Mouse (Mus musculus): ENCODE measurements at regions not wholly inside any gene's neighbourhood (a gene's known extent, or its start where the extent isn't known, plus 50 kb on each side); places are given as distances from the start of the nearest gene placed in this dataset.

DNA sequence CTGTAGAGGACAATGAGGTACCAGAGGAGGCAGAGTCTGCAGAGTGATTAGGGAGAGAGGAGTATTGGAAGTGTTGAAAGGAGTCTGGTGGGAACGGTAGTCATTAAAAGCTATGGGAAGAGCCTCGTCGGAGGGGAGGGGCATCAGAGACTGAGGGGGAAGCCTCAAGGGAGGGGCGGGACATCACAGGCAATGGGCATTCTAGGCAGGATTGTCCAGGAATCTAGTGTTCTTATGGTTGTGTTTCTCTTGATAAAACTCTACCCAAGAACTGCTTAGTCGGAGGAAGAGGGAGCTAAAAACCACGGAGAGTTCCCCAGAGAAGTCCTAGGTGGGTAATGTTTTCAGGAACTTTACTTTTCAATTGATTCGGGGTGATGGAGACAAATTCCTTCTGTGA is 90.2 kb downstream of the Sec23ip start:
- no peak for DNase-seq (ENCODE audit: low read depth, low spot score)

DNA sequence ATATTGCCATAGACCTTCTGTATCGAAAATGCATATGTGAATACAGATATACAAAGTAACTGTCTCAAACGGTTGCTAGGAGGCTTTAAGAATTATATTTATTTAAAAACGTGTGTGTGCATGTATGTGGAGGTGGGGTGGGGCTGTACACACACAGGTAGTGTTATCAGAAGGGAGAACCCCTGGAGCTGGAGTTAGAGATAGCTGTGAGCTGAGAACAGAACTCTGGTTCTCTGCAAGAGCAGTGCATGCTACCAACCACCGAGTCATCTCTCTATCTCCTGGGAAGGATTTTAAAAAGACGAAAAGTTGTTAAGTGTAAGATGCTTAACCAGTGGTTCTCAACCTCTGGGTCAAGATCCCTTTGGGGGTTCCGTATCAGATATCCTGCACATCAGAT is 91.7 kb downstream of the Sec23ip start:
- no peak for DNase-seq (ENCODE audit: low read depth, low spot score)

DNA sequence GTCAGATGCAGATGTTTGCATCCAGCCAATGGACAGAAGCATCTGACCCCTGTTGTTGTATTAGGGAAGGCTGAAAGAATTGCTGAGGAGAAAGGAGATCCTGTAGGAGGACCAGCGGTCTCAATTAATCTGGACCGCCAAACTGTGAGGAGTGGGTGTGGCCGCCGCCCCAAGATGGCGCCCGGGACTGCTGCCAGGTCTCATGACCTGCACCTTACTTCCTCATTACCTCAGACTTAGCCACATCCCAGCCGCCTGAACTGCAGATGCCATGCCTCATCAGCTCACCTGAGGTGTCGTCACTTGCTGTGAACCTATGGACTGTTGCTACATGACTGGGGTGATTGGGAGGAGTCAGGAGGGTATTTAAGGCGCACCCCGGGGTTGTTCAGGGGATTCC is 97.8 kb downstream of the Sec23ip start:
- no peak for DNase-seq (ENCODE audit: low read depth, low spot score)

DNA sequence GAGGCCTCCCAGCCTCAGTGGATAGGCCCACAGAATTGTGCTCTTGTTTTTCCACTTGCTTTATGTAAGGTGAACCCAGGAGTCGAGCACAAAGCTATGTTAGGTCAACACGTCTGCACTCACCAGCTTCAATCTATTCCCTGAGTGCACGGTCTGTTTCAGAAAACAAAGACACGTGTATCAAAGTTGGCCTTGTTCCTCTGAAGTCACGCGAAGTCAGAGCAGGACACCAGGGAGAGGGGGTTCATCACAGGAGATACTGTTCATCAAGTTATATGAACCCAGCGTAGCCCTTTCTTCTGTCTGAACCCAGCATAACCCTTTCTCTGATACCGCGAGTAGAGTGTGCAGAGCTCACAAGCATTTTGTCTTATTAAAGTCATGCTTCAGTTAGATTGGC is 98.8 kb downstream of the Sec23ip start:
- no peak for DNase-seq (ENCODE audit: low read depth, low spot score)

DNA sequence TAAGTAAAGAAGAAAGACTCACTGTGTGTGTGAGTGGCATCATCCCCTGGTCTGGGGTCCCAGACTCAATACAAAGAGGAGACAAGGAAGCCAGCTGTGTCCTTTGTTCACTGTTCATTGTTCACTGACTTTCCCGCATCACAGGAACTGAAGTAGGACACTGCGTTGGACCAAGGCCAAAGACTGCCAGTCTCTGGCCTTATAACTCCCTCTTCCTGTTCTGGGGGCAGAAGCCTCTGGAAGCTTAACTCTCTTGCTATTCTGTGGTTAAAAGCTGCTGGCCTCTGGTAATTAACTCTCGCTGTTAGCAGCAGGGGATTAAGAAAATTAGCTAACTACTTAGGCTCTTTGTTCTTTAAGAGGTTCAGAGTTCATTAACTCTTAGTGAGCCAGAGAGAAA is 104.5 kb downstream of the Sec23ip start:
- no peak for DNase-seq (ENCODE audit: low read depth, low spot score)

DNA sequence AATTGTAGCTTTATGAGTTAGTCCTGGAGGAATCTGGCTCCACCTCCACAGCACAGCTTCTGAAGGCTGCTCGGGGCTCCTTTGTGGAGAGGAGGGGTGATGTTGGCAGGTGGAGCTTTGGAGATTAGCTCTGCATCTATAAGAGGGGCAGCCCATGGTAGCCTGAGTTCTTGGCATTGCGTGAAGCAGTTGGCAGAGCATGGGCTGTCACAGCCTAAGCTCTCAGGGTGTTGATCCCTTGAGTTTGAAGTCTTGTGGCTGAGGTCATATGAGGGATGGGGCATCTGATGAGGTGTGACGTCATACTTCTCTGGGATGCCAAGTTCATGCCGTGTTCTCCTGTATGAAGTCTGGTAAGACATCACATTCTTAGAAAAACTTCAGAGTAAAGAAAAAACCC is 109.5 kb downstream of the Sec23ip start:
- DNase-seq (ENCODE audit: low read depth, low spot score), result peak; percentile 62

DNA sequence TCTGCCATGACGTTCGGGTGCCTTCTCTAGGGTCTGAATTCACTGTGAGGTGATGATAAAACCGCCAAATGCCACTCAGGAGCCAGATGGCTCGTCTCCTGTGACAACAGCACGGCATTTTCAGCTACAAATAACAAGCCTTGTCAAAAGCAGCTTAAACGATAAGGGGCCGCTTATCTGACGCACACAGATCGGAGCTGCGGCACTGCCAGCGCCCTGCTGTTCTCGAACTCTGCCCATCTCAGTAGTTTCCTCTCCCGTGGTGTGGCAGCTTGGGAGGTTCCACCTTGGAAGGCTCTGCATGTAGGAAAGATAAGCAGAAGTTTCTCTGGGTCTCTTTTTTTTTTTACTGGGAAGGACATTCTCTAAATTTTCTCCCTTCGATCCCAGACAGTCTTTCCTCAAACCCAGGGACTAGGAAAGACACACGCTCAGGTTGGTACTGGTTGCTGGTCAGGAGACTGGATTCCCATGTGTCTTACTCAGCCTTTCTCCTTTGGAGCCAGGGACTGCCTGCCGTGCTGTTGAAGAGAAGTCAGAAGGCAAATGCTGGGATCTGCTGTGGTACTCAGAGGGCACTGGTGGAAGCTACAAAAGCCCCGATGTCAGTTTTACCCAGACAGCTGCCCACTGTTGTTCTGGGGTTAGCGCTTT is 110.1 kb downstream of the Sec23ip start:
- DNase-seq (ENCODE audit: low read depth, low spot score), result peak; percentile 71

DNA sequence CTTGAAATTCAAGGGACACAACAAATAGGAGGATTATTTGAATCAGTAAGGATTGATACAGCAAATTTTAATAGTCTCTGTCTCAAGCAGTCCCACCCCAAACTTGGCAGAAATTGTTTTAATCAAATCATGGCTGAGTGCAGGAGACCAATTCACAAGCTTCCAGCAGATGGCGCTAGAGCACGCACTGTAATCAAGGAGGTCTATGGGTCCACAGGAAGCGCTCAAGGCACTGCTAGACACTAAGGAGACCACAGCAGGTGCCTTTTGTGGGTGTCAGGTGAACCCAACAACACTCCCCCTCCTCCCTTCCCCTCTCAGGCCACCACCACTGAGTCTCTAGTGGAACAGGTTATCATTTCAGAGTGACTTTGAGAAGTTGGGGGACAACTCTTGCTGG is 115.4 kb downstream of the Sec23ip start:
- peak; percentile 69 for DNase-seq (ENCODE audit: low read depth, low spot score)

DNA sequence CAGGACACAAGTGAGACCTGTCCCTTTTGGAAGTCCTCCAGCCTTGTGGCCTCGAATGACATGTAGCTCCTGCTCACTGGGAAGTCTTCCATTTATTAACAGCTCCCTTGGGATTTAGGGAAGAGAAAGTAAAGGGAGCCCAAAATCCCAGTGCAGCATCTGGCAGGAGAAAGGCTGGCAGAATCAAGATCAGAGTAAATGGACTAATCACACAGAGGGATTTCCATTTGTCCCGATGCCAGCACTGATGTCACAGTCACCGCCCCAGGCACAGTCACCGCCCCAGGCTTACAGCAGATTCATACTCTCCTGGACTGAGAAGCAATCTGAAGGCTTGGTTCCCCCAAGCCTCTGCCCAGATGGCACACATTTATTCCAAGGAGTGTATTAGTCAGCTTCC is 116.0 kb downstream of the Sec23ip start:
- no peak for DNase-seq (ENCODE audit: low read depth, low spot score)

DNA sequence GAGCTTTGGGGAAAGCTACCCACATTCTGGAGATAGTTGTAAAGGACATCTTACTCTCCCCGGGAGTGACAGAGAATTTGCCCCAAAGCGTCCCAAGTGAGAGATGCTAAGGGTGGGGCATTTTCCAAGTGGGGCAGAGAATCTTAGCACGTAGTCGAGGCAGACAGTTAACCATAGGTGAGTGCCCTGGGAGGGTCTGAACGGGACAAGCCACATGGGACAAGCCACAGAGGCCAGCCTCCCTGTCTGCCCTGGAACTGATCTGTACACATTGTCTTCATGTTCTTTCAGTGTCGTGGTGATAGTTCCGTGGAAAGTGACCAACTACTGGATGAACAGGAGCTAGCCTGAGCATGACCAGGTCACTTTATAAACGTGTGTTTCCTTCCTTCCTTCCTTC is 116.6 kb downstream of the Sec23ip start:
- DNase-seq (ENCODE audit: low read depth, low spot score), result no peak

DNA sequence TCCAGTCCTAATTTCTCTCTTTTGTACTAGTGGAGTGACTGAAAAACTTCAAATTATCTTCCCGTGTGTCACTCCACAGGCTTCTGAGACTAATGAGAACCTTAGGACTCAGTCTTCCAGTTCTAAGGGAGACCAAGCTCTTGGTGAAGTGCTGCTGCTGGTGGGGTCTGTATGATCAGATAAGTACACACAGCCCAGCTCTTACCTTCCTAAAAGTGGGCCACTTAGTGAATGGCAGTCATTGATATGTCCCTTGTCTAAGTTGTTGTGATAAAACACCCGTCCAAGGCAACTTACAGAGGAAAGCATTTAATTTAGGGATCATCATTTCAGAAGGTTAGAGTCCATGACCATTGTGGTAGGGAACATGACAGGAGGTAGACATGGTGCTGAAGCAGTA is 124.1 kb downstream of the Sec23ip start:
- no peak for DNase-seq (ENCODE audit: low read depth, low spot score)

DNA sequence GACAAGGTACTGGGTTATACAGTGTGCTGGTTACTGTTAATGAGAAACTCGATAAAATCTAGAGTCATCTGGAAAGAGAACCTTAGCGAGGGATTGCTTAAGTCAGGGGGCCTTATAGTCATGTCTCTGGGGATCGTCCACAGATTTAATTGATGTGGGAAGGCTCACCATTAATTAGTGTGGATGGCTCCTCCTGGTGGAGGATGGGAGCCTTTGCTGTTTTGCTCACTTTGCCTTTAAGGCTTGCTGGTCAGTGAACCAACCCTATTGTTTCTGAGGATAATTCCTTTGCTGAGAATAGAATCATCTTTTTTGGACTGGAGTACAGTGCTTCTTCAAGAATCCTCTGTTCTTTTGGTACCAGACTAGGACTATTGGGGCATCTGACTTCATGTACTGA is 139.3 kb downstream of the Sec23ip start:
- no peak for DNase-seq (ENCODE audit: low read depth, low spot score)

DNA sequence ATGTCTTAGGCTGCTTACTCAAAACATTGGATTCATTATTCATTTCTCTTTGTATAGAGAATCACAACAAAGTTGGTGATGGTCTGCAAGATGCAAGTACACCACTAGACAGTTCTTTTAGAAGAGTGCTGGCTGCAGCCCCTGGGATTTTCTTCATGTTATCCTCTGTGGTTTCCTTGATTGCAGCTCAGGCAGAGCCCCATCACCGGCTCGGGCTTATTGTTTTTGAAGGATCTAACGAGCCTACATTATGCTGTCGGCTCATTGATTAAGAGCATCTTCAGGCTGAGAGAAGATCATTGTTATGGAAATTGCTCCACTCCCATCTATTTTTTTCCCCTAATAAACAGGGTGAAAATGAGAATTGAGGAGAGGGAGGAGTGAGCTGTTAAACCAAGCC is 140.8 kb downstream of the Sec23ip start:
- DNase-seq (ENCODE audit: low read depth, low spot score), result no peak

DNA sequence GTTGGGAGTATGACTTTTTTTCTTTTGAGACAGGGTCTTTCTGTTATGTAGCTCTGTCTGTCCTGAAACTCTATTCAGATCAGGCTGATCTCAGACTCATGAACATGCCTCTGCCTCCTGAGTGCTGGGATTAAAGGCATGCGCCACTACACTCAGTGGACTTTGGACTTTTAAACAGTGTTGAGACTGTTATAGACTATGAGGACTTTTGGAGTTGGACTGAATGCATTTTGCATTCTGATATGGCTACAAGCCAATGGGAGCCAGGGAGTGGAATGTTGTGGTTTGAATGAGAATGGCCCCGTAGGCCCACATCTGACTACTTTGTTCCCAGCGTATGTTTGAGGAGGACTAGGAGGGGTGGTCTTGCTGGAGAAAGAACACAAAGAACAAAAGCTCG is 165.4 kb downstream of the Sec23ip start:
- DNase-seq (ENCODE audit: low read depth, low spot score), result no peak

DNA sequence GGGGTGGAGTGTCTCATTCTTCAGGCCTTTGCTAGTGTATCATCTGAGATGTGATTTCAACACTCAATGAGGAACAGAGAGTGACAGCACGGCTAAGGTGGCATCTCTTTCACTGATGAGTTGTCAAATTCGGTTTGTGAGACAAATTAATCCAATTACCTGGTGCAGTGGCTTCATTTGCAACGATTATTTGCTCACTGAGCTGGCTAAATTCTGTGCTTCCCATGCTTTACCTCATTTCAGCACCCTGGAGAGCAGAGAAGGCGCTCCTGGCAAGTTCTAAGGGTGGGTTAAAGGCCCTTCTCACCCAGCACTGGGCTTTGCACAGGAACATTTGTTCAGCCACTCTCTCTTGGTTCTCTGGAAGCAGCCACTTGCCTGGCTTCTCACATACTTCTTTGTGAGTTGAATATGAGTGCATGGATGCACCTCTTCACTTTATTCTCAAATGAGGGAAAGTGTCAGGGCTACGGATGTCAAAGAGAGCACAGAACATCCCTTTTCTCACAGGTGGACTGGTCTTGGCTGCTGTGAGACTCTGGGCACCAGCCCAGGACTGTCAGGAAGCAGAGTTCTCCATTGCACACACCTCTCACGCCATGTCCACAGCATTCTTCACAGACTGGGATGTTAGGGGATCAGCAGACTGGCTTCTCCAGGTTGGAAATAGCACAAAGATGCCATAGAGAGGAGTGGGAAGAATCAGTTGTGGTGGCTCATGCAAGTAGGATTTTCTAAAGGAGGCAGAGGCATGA is 193.4 kb downstream of the Sec23ip start:
- DNase-seq (ENCODE audit: low read depth, low spot score), result no peak

DNA sequence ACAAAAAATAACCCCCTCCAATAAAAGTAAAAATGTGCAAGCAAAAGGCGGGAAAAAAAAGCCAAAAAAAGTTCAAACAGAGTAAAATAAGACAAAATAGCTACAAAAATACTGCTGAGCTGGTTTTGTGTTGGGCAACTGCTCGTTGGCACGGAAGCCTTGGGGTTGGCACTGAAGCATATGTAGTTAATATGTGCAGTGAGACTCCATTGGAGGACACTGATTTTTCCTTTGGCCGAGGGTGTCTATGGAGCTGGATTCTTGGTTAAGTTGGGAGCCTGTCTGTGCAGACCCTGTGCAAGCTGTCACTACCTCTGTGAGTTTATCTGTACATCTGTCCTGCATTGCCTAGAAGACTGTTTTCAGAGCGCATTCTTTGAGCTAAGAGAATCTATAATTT is 215.8 kb downstream of the Sec23ip start:
- no peak for DNase-seq (ENCODE audit: low read depth, low spot score)

DNA sequence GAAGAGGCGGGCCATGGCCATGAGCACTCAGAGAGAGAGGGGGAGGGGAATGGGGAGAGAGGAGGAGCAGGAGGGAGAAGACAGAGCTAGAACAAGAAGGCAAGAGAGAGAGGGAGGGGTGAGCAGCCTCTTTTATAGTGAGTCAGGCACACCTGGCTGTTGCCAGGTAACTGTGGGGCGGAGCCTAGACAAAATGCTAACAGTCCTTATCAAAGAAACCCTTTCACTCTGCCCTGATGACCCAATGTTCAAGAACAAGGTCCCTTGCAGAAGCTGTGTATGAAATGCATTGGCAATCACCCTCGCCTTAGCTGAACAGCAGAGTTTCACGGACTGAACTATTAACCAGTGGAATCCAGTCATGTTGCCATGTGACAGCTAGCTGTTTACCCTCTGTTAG is 235.2 kb downstream of the Sec23ip start:
- no peak for DNase-seq (ENCODE audit: low read depth, low spot score)

DNA sequence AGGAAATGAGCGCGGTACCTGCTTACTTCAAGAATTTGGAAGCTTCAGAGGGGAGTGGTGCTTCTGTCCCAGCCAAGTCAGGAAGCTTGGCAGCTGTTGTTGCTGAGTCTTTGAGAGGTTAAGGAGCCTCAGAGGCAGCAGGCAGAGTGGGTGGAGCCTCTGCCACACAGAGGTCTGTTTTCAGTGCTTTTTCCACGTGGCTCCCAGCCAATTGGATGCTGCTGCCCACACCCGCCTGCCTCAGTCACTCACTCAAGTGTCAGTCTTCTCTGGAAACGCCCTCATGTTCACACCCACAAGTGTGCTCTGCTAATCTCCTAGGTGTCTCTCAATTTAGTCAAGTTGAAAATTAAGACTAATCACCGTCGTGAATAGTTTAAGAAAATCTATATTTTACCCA is 236.1 kb downstream of the Sec23ip start:
- DNase-seq (ENCODE audit: low read depth, low spot score), result no peak

DNA sequence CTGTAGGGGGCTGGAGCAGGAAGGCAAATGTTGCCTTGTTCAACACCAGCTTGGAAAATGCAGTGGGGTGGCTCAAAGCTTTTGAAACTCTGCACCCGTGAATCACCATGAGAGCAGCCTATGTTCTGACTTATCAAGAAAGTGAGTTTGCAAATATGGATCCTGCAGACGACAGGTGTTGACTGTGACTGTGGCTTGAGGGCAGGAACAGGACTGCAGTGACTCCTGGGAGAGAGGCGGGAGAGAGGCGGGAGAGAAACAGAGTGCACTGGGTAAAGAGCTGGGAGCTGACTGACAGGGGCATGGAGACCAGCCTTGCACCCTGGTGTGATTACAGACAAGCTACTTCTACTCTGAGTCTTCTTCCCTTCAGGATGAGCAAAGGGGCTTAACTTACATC is 254.0 kb downstream of the Sec23ip start:
- no peak for DNase-seq (ENCODE audit: low read depth, low spot score)

DNA sequence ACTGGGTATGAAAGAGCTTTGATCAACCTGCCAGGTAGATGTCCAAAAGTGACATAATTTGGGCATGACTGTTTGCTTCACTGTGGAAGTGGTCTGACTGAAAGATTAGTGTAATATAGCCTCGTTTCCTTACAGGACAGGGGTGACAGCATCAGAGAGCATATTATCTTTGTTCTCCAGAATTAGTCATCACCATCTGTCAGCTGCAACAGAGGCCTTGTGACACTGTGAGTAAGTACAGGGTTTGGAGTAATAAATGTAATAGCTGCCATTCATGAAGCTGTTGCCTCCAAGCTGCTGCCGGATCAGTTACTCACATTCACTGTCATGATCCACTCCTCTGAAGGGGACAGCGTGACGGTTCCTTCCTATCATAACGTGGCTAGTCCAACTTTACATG is 254.4 kb upstream of the Plpp4 start:
- DNase-seq (ENCODE audit: low read depth, low spot score), result no peak

DNA sequence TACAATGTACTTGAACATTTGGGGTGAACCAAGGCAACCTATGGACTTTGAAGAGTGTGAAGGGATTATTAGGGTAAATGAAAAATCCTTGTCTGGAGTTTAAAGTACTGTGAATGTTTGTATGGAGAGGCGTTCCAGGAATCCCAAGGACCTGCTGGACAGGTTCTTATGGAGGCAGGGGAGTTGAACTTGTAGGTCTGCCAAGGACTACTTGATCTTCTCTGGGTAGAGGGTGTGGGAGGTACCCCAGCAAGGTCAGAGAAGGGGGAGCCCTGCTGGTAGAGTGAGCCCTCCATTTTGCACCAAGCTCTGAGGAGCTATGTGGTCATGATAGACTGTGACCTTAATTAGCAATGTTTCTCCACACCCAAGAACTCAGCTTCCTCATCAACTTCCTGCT is 253.7 kb upstream of the Plpp4 start:
- no peak for DNase-seq (ENCODE audit: low read depth, low spot score)

DNA sequence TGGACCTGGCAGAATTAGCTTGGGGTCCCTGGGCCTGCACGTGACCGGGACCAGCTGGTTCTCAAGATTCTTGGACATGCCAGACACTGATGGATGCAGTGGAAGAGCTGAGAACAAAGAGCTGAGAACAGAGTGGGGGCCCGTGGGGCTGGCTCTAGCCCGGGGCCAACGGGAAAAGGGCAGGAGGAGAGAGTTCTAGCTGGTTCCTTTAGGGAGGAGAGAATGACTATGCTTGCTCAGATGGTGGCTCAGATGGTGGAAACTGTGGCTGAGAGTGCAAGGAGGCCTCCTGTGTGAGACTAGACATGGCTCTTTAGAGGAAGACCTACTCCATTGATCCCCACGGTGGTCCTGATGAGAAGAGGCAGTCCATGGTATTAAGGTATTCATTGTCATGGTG is 240.5 kb upstream of the Plpp4 start:
- DNase-seq (ENCODE audit: low read depth, low spot score), result no peak

DNA sequence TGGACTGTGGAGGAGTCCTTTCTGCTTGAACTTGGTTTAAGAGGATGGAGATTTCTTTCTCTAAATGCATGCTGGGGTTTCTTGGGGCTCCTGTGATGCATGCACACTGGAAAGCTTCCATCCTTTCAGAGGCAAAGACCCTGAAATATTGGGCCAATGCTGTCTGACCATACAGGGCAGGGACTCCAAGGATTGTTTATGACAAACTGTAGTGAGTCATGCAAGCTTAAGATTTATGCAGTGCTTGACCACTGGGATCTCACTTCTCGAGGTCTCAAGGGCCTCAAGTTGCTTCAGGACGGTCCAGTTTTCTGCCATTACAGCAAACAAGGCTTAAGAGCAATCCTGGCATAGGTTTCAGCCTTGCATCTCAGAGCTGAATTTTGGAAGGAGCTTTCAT is 229.7 kb upstream of the Plpp4 start:
- DNase-seq (ENCODE audit: low read depth, low spot score), result no peak

DNA sequence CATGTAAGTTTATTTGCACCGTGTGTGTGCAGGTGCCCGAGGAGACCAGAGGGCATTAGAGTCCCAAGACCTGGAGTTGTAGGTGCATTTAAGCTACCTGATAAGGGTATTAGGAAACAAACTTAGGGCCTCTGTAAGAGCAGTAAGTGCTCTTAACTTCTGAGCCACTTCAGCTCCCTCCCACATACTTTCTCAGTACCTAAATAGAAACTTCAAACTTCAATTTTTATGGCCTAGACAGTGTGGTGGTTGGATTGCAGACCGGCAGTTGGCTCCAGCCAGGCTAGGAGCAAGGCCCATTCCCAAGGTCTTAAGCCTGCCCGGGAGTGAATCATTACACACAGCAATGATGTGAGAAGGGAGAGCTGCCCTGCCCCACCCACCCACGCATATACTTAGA is 208.8 kb upstream of the Plpp4 start:
- no peak for DNase-seq (ENCODE audit: low read depth, low spot score)
